Mouse (Mus musculus) forebrain, embryonic 14.5 days (tissue): ENCODE measurements around the gene Psg27. TPM values are rescaled to one million over a fixed set of nuclear protein-coding genes. Genes with fewer than 3 reads are reported as not detected.
"Not testable (repeated sequence)": the region's sequence is repeated elsewhere in the genome, so short reads cannot be mapped to it uniquely, and the experiment has no call there.

Experiments used
- ATAC-seq: fragments of 200-750 bp; cut with Nextera tagmentation; 2 replicates; pipeline ENCODE4 v1.8.0; 2017; ENCODE audit warnings: mild to moderate bottlenecking, moderate library complexity
- DNase-seq: peaks from one replicate; pipeline ENCODE4 v3.0.0-alpha.2; 2015; ENCODE audit warnings: low spot score
- H3K27ac ChIP-seq: fragments of 300-500 bp; sonication (generic); 2 replicates; pipeline ENCODE4 v1.5.1; 2014; ENCODE audit warnings: low read depth, mild to moderate bottlenecking, control low read depth, low read length, moderate library complexity
- H3K27me3 ChIP-seq: fragments of 300-500 bp; sonication (generic); replicated peaks from 2 replicates; pipeline ENCODE4 v1.6.1; 2014; ENCODE audit warnings: low read length, control low read depth, mixed read lengths; ENCODE audit not compliant: control insufficient read depth, insufficient read depth
- H3K36me3 ChIP-seq: fragments of 300-500 bp; sonication (generic); 2 replicates; pipeline ENCODE4 v1.6.1; 2014; ENCODE audit warnings: low read length, control low read depth; ENCODE audit not compliant: control insufficient read depth, insufficient read depth
- H3K4me1 ChIP-seq: fragments of 300-500 bp; sonication (generic); 2 replicates; pipeline ENCODE4 v1.6.1; 2014; ENCODE audit warnings: antibody characterized with exemption, low read length, control low read depth; ENCODE audit not compliant: control insufficient read depth, insufficient read depth
- H3K4me2 ChIP-seq: fragments of 300-500 bp; sonication (generic); 2 replicates; pipeline ENCODE4 v1.6.1; 2014; ENCODE audit warnings: mild to moderate bottlenecking, control low read depth, low read length
- H3K4me3 ChIP-seq: fragments of 300-500 bp; sonication (generic); 2 replicates; pipeline ENCODE4 v1.5.1; 2014; ENCODE audit warnings: low read depth, low read length, control low read depth
- H3K9ac ChIP-seq: fragments of 300-500 bp; sonication (generic); 2 replicates; pipeline ENCODE4 v1.6.1; 2014; ENCODE audit warnings: mild to moderate bottlenecking, low read length, control low read depth, moderate library complexity
- H3K9me3 ChIP-seq: fragments of 300-500 bp; sonication (generic); replicated peaks from 2 replicates; pipeline ENCODE4 v1.6.1; 2016; ENCODE audit warnings: low read length, control low read depth, mixed read lengths; ENCODE audit not compliant: control insufficient read depth
- WGBS: fragments of 180-500 bp; shearing (Covaris S2); extraction: QIAGEN DNeasy Blood & Tissue Kit; methylation state at CpG from one replicate; pipeline ENCODE4 v1.1.7; 2014; 5-methylcytosine and 5-hydroxymethylcytosine counted together
- polyA plus RNA-seq: library from polyadenylated mRNA; unstranded; fragments of >200 nt; fragmentation: Nextera tagmentation; extraction: Ambion mirVana; gene quantifications from 2 replicates; pipeline ENCODE4 v1.2.1, GENCODE M21; 2014

Gene Psg27
- polyA plus RNA-seq, result not detected in 2 replicates

DNA sequence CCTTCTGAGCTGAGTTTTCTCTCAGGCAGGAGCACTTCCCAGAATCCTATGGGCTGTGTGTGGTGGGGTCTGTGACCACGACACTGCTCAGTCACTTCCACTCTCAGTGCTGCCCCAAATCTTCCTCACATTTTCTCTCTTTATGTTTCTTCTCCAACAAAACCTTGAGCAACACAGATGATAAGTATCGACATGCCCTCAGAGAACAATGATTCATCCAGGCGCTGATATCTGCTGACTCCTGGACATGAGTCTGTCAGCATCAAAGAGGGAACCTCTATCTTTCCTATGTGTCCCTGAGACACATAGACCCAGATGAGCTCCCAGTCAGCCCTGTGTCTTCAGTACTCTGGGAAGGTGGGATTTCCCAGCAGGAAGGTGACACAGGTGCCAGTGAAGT, at the start of gene Psg27:
Gene Psg27, minus strand, starts transcription at position 101 of the 400 bp plus-strand sequence.
- H3K4me2 ChIP-seq, result no peak within 1 kb of the TSS
- H3K27me3 ChIP-seq, result no peaks in the 10 kb centered on the region
- H3K9ac ChIP-seq, result no peak within 1 kb of the TSS
- H3K36me3 ChIP-seq, result no peaks in the 10 kb centered on the region
- H3K27ac ChIP-seq, result no peak within 1 kb of the TSS
- DNase-seq (no peak), ATAC-seq (no peak)
- no peaks in the 10 kb centered on the region for H3K4me1 ChIP-seq
- H3K4me3 ChIP-seq, result no peak within 1 kb of the TSS
- H3K9me3 ChIP-seq, result no peaks in the 10 kb centered on the region
- WGBS, result 86% methylated on average over 3 of the region's 3 CpGs

DNA sequence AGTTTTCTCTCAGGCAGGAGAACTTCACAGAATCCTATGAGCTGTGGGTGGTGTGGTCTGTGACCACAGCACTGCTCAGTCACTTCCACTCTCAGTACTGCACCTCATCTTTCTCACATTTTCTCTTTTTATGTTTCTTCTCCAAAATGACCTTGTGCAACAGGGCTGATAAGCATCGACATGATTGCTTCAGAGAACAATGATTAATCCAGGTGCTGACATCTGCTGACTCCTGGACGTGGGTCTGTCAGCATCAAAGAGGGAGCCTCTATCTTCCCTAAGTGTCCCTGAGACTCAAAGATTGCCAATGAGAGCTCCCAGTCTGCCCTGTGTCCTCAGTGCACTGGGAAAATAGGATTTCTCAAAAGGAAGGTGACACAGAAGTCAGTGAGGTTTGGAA, 49.3 kb upstream of the Psg27 start, which contains the start of gene Psg23:
Gene Psg23, minus strand, starts transcription at position 101 of the 400 bp plus-strand sequence.
- not testable (repeated sequence) for H3K9me3 ChIP-seq, DNase-seq, H3K4me3 ChIP-seq, H3K27me3 ChIP-seq, H3K36me3 ChIP-seq, H3K4me2 ChIP-seq, H3K4me1 ChIP-seq, H3K27ac ChIP-seq, ATAC-seq, H3K9ac ChIP-seq
- 76% methylated on average over 1 of the region's 2 CpGs for WGBS

DNA sequence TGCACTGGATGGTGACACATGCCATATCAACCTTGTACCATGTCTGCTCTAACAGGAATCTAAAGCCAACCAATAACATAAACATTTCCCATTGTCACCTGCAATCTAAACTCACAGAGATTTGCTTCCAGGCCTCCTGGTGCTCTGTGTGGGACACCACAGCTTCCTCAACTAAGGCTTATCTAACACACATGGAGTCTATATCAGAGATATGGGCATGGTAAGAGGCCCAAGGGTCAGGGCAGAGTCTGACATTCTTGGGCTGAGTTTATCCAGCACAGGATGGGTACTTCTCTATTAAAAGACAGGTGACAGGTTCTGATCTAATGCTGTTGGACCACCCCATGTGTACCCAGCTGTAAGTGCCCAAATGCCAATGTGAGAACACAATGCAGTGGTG, 7.3 kb downstream of the Psg27 start:
- Histone ChIP-seq H3K27ac (no peak overlapping the region), H3K36me3 (no peaks in the 10 kb centered on the region), H3K9ac (no peak overlapping the region), H3K27me3 (no peaks in the 10 kb centered on the region), H3K9me3 (no peaks in the 10 kb centered on the region), H3K4me2 (no peak overlapping the region), H3K4me1 (no peaks in the 10 kb centered on the region), H3K4me3 (no peak overlapping the region)
- DNase-seq (no peak), ATAC-seq (no peak)

DNA sequence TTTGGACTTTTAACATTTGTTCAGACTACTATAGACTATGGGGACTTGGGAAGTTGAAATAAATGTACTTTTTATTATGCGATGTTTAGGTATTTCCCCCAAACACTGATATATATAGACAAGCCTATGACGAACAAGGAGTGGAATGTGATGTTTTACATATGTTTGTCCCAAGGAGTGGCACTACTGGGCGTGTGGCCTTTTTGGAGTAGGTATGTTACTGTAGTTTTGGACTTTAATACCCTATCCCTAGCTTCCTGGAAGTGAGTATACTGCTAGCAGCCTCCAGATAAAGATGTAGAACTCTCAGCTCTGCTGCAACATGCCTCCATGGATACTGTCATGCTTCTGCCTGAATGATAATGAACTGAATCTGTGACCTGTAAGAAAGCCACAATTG, 11.4 kb downstream of the Psg27 start:
- WGBS, result 84% methylated on average over 3 of the region's 3 CpGs
- H3K4me2 ChIP-seq, H3K4me1 ChIP-seq, H3K27me3 ChIP-seq, H3K9ac ChIP-seq, H3K36me3 ChIP-seq, H3K9me3 ChIP-seq, H3K4me3 ChIP-seq, H3K27ac ChIP-seq, DNase-seq, ATAC-seq: not testable (repeated sequence)

GRCm38 (mm10) chr7:18533420-18533819, 33.7 kb downstream of the Psg27 start:
- H3K27ac ChIP-seq, result no peak overlapping the region
- H3K9me3 ChIP-seq, result no peaks in the 10 kb centered on the region
- H3K4me1 ChIP-seq, result no peaks in the 10 kb centered on the region
- no peaks in the 10 kb centered on the region for H3K27me3 ChIP-seq
- H3K4me2 ChIP-seq, result no peak overlapping the region
- no peak for DNase-seq
- H3K36me3 ChIP-seq, result no peaks in the 10 kb centered on the region
- WGBS, result 46% methylated on average over 3 of the region's 3 CpGs
- no peak overlapping the region for H3K9ac ChIP-seq
- no peak overlapping the region for H3K4me3 ChIP-seq
- no peak for ATAC-seq

GRCm38 (mm10) chr7:18532169-18532568, 34.9 kb downstream of the Psg27 start, which contains the start of gene Psg25:
Gene Psg25 (minus strand): TSS chr7:18532269.
- no peak for ATAC-seq
- 94% methylated on average over 1 of the region's 1 CpGs for WGBS
- no peaks in the 10 kb centered on the region for H3K4me1 ChIP-seq

GRCm38 (mm10) chr7:18524668-18525067, 42.4 kb downstream of the Psg27 start:
- no peaks in the 10 kb centered on the region for H3K27me3 ChIP-seq
- WGBS, result 93% methylated on average over 8 of the region's 8 CpGs
- no peak for DNase-seq
- H3K9me3 ChIP-seq, result no peaks in the 10 kb centered on the region; the same call in 1 of the 2 replicates
- ATAC-seq, result no peak
- H3K36me3 ChIP-seq, result no peaks in the 10 kb centered on the region
- no peaks in the 10 kb centered on the region for H3K4me1 ChIP-seq
- H3K9ac ChIP-seq, result no peak overlapping the region
- no peak overlapping the region for H3K27ac ChIP-seq
- no peak overlapping the region for H3K4me2 ChIP-seq
- no peak overlapping the region for H3K4me3 ChIP-seq

More at GRCm38 (mm10) chr7:18532169-18532568, 34.9 kb downstream of the Psg27 start, which contains the start of gene Psg25:
- Histone ChIP-seq H3K9ac (no peak within 1 kb of the TSS), H3K27me3 (no peaks in the 10 kb centered on the region), H3K4me3 (no peak within 1 kb of the TSS), H3K9me3 (no peaks in the 10 kb centered on the region), H3K27ac (no peak within 1 kb of the TSS), H3K36me3 (no peaks in the 10 kb centered on the region), H3K4me2 (no peak within 1 kb of the TSS)
- DNase-seq, result no peak

DNA sequence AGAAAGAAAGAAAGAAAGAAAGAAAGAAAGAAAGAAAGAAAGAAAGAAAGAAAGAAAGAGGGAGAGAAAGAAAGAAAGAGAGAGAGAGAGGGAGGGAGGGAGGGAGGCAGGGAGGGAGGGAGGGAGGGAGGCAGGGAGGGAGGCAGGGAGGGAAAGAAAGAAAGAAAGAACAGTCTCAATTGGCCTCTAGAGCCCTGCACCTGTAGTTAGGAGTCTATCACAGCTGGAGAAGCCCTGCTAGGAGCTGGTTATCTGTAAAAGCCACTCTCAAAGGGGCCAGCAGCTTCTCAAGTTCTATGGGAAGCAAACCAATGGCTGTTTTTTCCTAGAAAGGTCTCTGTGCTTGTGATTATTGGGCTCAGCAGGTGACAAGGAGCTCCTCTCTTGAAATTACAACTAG, 54.3 kb downstream of the Psg27 start:
- H3K4me3 ChIP-seq, DNase-seq, ATAC-seq: not testable (repeated sequence)

DNA sequence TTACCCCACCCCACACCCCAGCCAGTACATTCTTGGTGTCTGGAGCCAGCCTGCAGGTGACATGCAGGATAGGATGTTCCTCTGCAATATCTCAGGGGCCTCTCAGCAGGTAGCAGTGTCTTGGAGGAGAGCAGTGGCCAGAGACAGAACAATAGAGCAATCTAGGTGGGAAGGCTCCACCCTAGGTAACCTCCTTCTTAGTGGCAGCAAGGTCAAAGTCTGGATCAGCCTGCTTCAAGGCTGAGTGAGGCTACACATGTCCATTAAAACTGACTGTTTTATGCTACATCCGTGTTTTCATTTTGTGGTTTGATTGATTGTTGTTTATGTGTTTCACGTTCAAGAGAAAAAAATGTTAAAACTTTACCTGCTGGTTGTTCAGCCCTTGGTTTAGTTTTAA, 54.7 kb downstream of the Psg27 start:
- not testable (repeated sequence) for H3K9me3 ChIP-seq, H3K36me3 ChIP-seq, ATAC-seq, H3K4me3 ChIP-seq, H3K9ac ChIP-seq, H3K4me2 ChIP-seq, H3K27ac ChIP-seq, DNase-seq, H3K4me1 ChIP-seq, H3K27me3 ChIP-seq
- WGBS, result 59% methylated on average over 2 of the region's 2 CpGs

More for the DNA sequence above, 54.3 kb downstream of the Psg27 start:
- not testable (repeated sequence) for H3K27me3 ChIP-seq, H3K4me1 ChIP-seq, H3K9ac ChIP-seq, H3K4me2 ChIP-seq, H3K9me3 ChIP-seq, H3K36me3 ChIP-seq, H3K27ac ChIP-seq
